Mouse (Mus musculus) liver, adult 2 months (tissue): Measurements from ENCODE around the gene Ppm1l.

Source experiments
- CTCF ChIP-seq: fragments of 200-500 bp; IDR thresholded peaks from 2 replicates; pipeline ENCODE4 v1.5.1; 2011; ENCODE audit warnings: low read depth, low read length, control low read depth
- POLR2A ChIP-seq: fragments of 200-500 bp; IDR thresholded peaks from 2 replicates; pipeline ENCODE4 v1.6.1; 2011; ENCODE audit warnings: low read length, control low read depth; ENCODE audit not compliant: insufficient read depth; ENCODE audit errors: extremely low read depth

DNA sequence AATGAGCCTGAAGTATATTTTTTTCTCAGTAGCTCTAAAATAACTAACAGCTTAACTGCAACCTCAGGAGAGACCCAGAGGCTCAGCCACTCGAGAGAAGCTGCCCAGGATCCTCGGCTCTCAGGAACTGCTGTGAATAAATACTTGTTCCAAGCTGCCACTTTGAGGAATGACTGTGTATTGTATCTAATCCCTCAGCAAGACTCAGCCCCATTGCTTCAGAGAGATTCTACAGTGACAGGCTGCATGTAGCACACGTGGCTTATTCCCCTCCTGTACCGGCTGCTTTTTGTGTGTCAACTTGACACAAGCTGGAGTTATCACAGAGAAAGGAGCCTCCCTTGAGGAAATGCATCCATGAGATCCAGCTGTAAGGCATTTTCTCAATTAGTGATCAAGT, 216.0 kb downstream of the Ppm1l start:
- no peak for TF ChIP-seq POLR2A
- TF ChIP-seq CTCF, result no peak
